Mouse (Mus musculus) adrenal gland, adult (tissue): ENCODE data around the gene Rab7b.
A peak's percentile ranks its signal among the peaks of the same experiment; 100 is the strongest.

Experiments
- DNase-seq, 2 experiments: peaks; one replicate each; pipeline ENCODE4 v3.0.0; 2022 to 2023; ENCODE audit warnings: low spot score in 1 of 2; ENCODE audit not compliant: inconsistent age in 2 of 2

Rab7b gene

GRCm38 (mm10) chr1:131737269-131737668 is 48.8 kb downstream of the Rab7b start:
- DNase-seq: peak; percentile 97 to 98

- no peak for DNase-seq
These were observed 50.3 kb downstream of the Rab7b start for GRCm38 (mm10) chr1:131738760-131739159.

- DNase-seq: no peak
These were observed 51.1 kb downstream of the Rab7b start for GRCm38 (mm10) chr1:131739481-131740160.

DNA sequence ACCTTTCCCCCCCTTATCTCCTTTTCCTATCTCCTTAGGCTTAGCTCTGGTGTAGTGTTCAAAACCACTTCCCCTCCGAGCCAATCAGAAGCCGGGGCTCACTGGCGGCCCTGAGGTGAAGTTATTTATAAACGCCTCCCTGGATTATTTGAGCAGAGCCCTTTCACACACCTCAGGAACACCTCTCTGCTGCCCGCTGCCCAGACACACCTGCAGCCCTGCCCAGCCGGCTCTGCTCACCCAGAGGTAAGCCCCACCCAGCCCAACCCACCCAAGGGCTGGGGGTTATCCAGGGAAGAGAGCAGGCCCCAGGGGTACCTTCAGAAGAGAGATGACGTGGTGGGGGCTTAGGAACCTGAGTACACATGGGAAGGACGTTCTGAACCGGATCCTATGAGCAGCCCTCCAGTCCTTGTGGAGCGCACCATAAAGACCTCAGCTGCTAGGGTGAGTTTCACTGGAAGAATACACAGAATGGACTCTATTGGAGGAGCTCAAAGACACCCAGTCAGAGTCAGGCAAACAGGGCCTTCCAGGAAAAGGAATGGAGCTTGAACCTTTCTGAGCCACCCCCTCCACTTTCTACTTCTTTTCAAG is 55.5 kb downstream of the Rab7b start, which contains the start of gene Slc26a9:
Slc26a9 (plus strand) TSS at position 155 of the 597 bp plus-strand sequence.
- no peak for DNase-seq

GRCm38 (mm10) chr1:131745391-131745790 is 56.9 kb downstream of the Rab7b start:
- DNase-seq: no peak

- DNase-seq: peak; percentile 69 to 89
These were observed 59.3 kb downstream of the Rab7b start for GRCm38 (mm10) chr1:131747761-131748160.

DNA sequence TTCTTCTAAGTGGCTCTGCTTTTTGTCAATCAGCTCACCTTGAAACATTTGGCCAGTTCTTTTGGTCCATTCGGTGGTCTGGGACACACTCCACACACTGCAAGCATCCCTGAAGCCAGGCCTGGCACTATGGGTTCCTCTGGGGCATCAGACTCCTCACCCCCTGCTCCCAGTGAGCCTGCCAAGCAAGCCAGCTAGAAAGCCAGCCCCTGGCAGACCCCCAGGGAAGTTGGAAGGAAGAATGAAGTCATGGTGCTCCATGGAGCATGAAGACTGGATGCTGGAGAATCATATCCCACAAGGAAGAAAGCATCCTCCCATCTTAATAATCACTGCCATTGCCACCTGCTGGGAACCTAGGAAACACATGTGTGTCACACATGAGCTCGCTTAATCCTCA is 60.1 kb downstream of the Rab7b start:
- DNase-seq: no peak

DNA sequence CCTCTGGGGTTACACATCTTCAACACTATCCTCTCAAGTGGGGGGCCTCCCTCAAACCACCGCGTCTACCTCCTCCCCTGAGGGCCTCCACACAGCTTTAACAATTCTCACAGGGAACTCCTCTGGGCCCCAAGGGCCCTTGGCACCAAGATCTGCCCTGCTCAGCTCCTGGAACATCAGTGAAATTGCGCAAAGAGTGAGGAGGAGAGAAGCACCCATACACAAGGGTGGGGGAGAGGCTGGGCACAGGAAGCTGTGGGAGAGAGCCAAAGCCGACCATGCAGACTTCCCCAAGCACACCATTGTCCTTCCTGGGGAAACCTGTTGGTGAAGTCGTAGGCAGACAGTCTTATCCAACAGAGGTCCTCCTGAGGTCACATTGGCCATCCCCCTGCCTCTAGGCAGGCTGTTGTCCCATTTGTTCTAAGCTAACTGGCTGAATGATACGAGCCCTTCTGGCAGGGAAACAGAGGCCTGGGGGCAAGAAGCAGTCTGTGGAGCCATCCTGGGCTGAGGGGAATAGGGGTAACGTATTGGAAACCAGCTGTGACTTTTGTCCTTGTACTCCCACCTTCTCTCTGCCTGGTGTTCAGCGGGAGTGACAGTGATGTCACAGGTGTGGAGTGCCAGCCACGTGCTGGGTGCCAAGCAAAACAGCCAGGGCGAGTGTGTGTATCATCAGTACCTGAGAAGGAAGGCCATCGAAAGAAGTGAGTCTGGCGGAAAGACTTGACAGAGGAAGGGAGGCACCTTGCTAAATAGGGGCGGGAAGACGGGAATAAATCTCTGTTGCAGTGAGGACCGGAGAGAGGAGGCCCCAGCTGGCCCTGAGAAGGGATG is 61.4 kb downstream of the Rab7b start:
- no peak for DNase-seq

- peak; percentile 19 to 64 for DNase-seq
These were observed 62.8 kb downstream of the Rab7b start for GRCm38 (mm10) chr1:131751181-131751890.

DNA sequence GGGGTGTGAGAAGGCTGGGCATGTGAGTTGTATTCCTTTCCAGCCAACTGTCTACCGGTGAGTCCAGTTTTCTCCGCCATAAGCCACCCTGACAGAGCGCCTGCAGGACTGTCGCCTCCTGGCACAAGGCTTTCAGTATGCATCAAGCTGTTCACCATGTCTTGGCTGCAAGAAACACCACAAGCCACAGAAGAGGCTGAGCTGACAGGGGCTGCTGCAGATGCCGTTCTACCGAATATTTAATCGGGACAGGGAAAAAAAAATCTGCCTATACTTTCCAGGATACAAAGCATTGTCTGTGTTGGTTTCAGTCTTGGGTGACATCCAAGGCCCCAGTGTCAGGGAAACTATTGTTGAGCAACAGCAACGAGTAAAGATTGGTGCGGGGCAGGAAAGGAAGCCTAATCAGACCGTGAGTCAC is 63.4 kb downstream of the Rab7b start:
- peak; percentile 37 to 88 for DNase-seq

GRCm38 (mm10) chr1:131754212-131754829 is 65.8 kb downstream of the Rab7b start:
- peak; percentile 41 to 76 for DNase-seq

- DNase-seq: peak; percentile 90 to 95
These were observed 66.4 kb downstream of the Rab7b start for GRCm38 (mm10) chr1:131754916-131755315.

- peak in 1 of 2 experiments; percentile 25 for DNase-seq
These were observed 68.7 kb downstream of the Rab7b start for GRCm38 (mm10) chr1:131757211-131757610.

GRCm38 (mm10) chr1:131758796-131759195 is 70.3 kb downstream of the Rab7b start:
- no peak for DNase-seq

DNA sequence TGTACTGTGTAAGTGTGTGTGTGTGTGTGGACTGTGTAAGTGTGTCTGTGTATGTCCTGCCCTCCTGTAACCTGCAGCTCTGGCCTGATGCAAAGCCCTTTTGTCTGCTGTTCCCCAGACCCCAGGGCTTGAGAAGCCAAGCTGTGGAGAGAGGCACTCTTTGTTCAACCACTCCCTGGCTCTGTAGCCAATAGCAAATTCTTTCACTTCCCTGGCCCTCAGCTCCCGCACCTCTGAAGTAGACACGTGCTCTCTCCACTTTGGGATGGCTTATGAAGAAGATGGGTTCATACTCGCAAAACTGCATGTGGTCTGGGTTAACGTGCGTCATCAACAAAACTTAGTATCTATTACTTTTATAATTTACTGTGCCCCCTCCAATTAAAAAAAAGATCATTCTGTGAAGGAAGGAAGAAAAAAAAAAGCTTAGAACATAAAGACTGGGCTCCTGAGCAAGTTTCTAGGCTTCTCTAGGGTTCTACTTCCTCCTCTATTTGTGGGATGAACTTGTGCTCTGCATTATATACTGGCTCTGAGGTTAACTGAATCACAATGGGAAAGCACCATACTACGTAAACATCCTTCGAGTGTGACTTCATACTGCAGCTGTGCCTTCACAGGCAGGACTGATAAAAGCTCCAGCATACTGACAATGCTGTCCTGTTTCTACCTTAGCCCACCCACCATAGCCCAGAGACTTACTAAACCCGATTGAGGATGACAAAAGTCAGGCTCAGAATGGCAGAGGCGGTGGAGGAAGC is 71.4 kb downstream of the Rab7b start:
- peak in 1 of 2 experiments; percentile 18 for DNase-seq

GRCm38 (mm10) chr1:131760428-131760820 is 71.9 kb downstream of the Rab7b start:
- peak in 1 of 2 experiments; percentile 26 for DNase-seq

DNA sequence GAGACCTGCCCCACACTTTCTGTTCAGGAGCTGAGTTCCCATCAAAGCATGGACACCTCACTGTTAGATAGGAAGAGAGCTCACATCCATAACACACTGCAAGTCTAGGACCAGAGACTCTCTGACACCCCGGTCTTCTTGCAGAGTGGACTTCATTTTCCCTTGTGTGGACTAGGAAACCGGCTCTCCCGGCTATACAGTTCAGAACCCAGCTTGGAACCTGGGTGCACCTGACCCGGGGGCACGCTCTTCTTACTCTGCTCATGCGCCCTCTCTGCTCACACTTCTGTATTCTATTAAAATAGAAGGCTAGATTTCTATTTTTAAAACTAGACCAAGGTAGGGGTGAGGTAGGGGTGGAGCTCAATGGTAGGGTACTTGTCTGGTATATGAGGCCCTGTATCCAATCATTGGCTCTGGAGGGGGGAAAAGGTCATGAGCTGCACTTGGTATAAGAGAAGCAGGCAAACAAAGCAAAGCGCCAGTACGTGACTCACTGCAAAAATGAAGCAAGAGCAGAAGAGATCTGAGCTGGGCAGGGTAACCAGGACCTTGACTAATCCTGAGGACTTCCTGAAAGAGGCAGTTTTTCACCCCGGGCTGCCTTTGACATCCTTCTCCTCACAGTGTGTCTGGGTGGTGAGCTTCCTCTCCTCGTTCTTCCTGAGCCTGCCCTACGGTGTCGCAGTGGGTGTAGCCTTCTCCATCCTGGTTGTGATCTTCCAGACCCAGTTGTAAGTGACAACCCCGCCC is 72.8 kb downstream of the Rab7b start:
- DNase-seq: peak; percentile 55 to 83

DNA sequence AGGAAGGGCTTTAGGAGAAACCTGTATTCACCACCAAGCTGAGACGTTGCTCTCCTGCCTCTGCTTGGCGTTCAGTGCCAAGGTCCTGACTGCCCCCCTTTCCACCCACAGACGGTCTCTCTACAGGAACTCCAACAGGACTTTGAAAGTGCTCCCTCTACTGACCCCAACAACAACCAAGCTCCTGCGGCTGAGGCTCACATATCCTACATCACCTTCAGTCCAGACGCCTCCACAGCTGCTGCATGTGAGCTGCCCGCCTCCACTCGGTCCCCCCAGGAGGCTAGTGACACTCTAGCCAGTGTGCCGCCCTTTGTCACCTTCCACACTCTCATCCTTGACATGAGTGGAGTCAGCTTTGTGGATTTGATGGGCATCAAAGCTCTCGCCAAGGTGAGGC is 75.2 kb downstream of the Rab7b start:
- peak; percentile 14 to 55 for DNase-seq
